In genomic region chr5:66125418-66125817, GRCm38 (mm10) we compare ENCODE assay signal across 19 mouse cellular contexts. TPM values are rescaled to one million over a fixed set of nuclear protein-coding genes. Genes with fewer than 3 reads are reported as not detected.
DNase-seq lines count a peak whose midpoint lies in the region; ATAC-seq and TF ChIP-seq lines count a peak whose summit lies in the region.
"Had no signal": no experiment of that assay in that cellular context is flagged by ENCODE, and none has a peak within 500 bp of the region (broad histone marks: within the 10 kb centered on the region; RNA-seq: fewer than 3 reads in every experiment).

No protein-coding gene starts in this region.

- TF ChIP-seq CTCF in brain, embryonic 14.5 days (IDR thresholded peaks at IDR 0.05; ENCODE audit: borderline replicate concordance, extremely low read depth, insufficient read depth, insufficient read length), result no peak

- TF ChIP-seq POLR2A in brain, embryonic 14.5 days (IDR thresholded peaks at IDR 0.05; ENCODE audit: borderline replicate concordance, extremely low read depth, insufficient read depth, insufficient read length, poor library complexity, severe bottlenecking), result no peak

- H3K9ac ChIP-seq in limb, embryonic 12.5 days (replicated peaks), result no peak overlapping the region
- H3K9ac ChIP-seq: embryonic facial prominence, embryonic 13.5 days; heart, embryonic 13.5 days; midbrain, embryonic 12.5 days had no signal

- no peaks in the 10 kb centered on the region for H3K27me3 ChIP-seq in limb, embryonic 12.5 days
- H3K27me3 ChIP-seq: embryonic facial prominence, embryonic 13.5 days; heart, embryonic 13.5 days; midbrain, embryonic 12.5 days had no signal

- DNase-seq in kidney, adult 9 months, result peak; percentile 44
- DNase-seq in kidney, postnatal 10 days, result no peak
- DNase-seq in adrenal gland, postnatal 10 days, result peak; percentile 75
- peak; percentile 19 for DNase-seq in brain, embryonic 14.5 days (ENCODE audit: low read depth)
- DNase-seq in urinary bladder, adult 18-20 months (ENCODE audit: low spot score in 2 of 2), result no peak
- no peak for DNase-seq in thymus, postnatal 0 days (ENCODE audit: low spot score)
- DNase-seq in layer of hippocampus, postnatal 14 days (ENCODE audit: low spot score in 2 of 2), result no peak
- DNase-seq: cerebellum, adult 11-12 months; lung, adult 18-20 months; right cerebral cortex, adult 18-20 months had no signal

- no peaks in the 10 kb centered on the region for H3K36me3 ChIP-seq in limb, embryonic 12.5 days
- H3K36me3 ChIP-seq: embryonic facial prominence, embryonic 13.5 days; forebrain, embryonic 10.5 days; G1E; heart, embryonic 13.5 days; midbrain, embryonic 12.5 days had no signal

- H3K4me3 ChIP-seq in limb, embryonic 12.5 days (replicated peaks), result no peak overlapping the region
- H3K4me3 ChIP-seq: embryonic facial prominence, embryonic 13.5 days; forebrain, embryonic 10.5 days; heart, embryonic 13.5 days; midbrain, embryonic 12.5 days; myocyte had no signal

- peak overlapping the region; percentile 12; the same call in 1 of the 2 replicates for H3K27ac ChIP-seq in limb, embryonic 12.5 days
- H3K27ac ChIP-seq: embryonic facial prominence, embryonic 13.5 days; forebrain, embryonic 10.5 days; heart, embryonic 13.5 days; macrophage; midbrain, embryonic 12.5 days had no signal

- peak overlapping the region; percentile 34 for H3K4me2 ChIP-seq in limb, embryonic 12.5 days
- H3K4me2 ChIP-seq: embryonic facial prominence, embryonic 13.5 days; heart, embryonic 13.5 days; midbrain, embryonic 12.5 days had no signal

- H3K4me1 ChIP-seq in limb, embryonic 12.5 days (replicated peaks), result peaks cover 8% of the 10 kb centered on the region
- H3K4me1 ChIP-seq: embryonic facial prominence, embryonic 13.5 days; heart, embryonic 13.5 days; midbrain, embryonic 12.5 days had no signal

- H3K9me3 ChIP-seq in limb, embryonic 12.5 days, result no peaks in the 10 kb centered on the region
- H3K9me3 ChIP-seq: embryonic facial prominence, embryonic 13.5 days; forebrain, embryonic 10.5 days; heart, embryonic 13.5 days; midbrain, embryonic 12.5 days had no signal

- ATAC-seq in limb, embryonic 12.5 days (ENCODE audit: insufficient number of reproducible peaks, insufficient read depth, low FRiP score, low TSS enrichment, low read depth), result no peak
- ATAC-seq: inflammation-experienced regulatory T-cells, adult 6 months had no signal

- WGBS in limb, embryonic 12.5 days, result 24% methylated on average over 11 of the region's 11 CpGs

RNA-seq across cellular contexts. Expression of gene Rbm47, which starts 47.5 kb away (rescaled TPM):
- 10 to 100 TPM; 54.7 to 55.9 TPM for total RNA-seq in adrenal gland, postnatal 10 days (2021)
- 1.4 and 3.7 TPM in 2 replicates for polyA plus RNA-seq in brain, embryonic 14.5 days (2012; rRNA removed)
- polyA plus RNA-seq in limb, embryonic 12.5 days (2016; fragmentation: Nextera tagmentation; extraction: Ambion mirVana), result 1.2 and 2.4 TPM in 2 replicates
- 13.1 and 14.4 TPM in 2 replicates for polyA plus RNA-seq in thymus, postnatal 0 days (2015; fragmentation: Nextera tagmentation; extraction: Ambion mirVana)
- 1 to 10 TPM; 1.5 to 5.4 TPM for total RNA-seq in layer of hippocampus, postnatal 14 days (2021)
- polyA plus RNA-seq: G1E had no signal

Comparison
In these comparisons a context has a peak if more than half of its experiments do, and no peak if none do; other contexts are left out.
1. DNase-seq: peak in kidney, adult 9 months (single experiment), adrenal gland, postnatal 10 days (single experiment) and brain, embryonic 14.5 days (single experiment); none in kidney, postnatal 10 days (single experiment), urinary bladder, adult 18-20 months (0 of 2), thymus, postnatal 0 days (single experiment) and layer of hippocampus, postnatal 14 days (0 of 2).